Mouse (Mus musculus) neural tube, embryonic 15.5 days (tissue): ENCODE measurements at regions not wholly inside any gene's neighbourhood (a gene's known extent, or its start where the extent isn't known, plus 50 kb on each side); places are given as distances from the start of the nearest gene placed in this dataset.
A peak's percentile ranks its signal among the peaks of the same experiment; 100 is the strongest.

Source experiments
- ATAC-seq: fragments of 200-750 bp; cut with Nextera tagmentation; 2 replicates; pipeline ENCODE4 v1.8.0; 2017; ENCODE audit warnings: mild to moderate bottlenecking, moderate TSS enrichment, moderate library complexity; ENCODE audit not compliant: low FRiP score
- H3K27ac ChIP-seq: fragments of 300-500 bp; sonication (generic); replicated peaks from 2 replicates; pipeline ENCODE4 v1.5.1; 2015; ENCODE audit warnings: mild to moderate bottlenecking, inconsistent platforms
- H3K27me3 ChIP-seq: fragments of 300-500 bp; sonication (generic); replicated peaks from 2 replicates; pipeline ENCODE4 v1.6.1; 2015; ENCODE audit warnings: inconsistent platforms
- H3K36me3 ChIP-seq: fragments of 300-500 bp; sonication (generic); 2 replicates; pipeline ENCODE4 v1.6.1; 2015; ENCODE audit warnings: inconsistent platforms
- H3K4me1 ChIP-seq: fragments of 300-500 bp; sonication (generic); 2 replicates; pipeline ENCODE4 v1.6.1; 2015; ENCODE audit warnings: inconsistent platforms
- H3K4me2 ChIP-seq: fragments of 300-500 bp; sonication (generic); 2 replicates; pipeline ENCODE4 v1.6.1; 2015; ENCODE audit warnings: inconsistent platforms, mild to moderate bottlenecking, moderate library complexity
- H3K4me3 ChIP-seq: fragments of 300-500 bp; sonication (generic); replicated peaks from 2 replicates; pipeline ENCODE4 v1.5.1; 2015; ENCODE audit warnings: mild to moderate bottlenecking, inconsistent platforms
- H3K9ac ChIP-seq: fragments of 300-500 bp; sonication (generic); replicated peaks from 2 replicates; pipeline ENCODE4 v1.6.1; 2015; ENCODE audit warnings: mild to moderate bottlenecking, inconsistent platforms
- H3K9me3 ChIP-seq: fragments of 300-500 bp; sonication (generic); replicated peaks from 2 replicates; pipeline ENCODE4 v1.6.1; 2016; ENCODE audit warnings: inconsistent platforms
- WGBS: fragments of 180-500 bp; shearing (Covaris S2); methylation state at CpG from one replicate; pipeline ENCODE4 v1.1.7; 2015; ENCODE audit warnings: mixed read lengths; 5-methylcytosine and 5-hydroxymethylcytosine counted together

DNA sequence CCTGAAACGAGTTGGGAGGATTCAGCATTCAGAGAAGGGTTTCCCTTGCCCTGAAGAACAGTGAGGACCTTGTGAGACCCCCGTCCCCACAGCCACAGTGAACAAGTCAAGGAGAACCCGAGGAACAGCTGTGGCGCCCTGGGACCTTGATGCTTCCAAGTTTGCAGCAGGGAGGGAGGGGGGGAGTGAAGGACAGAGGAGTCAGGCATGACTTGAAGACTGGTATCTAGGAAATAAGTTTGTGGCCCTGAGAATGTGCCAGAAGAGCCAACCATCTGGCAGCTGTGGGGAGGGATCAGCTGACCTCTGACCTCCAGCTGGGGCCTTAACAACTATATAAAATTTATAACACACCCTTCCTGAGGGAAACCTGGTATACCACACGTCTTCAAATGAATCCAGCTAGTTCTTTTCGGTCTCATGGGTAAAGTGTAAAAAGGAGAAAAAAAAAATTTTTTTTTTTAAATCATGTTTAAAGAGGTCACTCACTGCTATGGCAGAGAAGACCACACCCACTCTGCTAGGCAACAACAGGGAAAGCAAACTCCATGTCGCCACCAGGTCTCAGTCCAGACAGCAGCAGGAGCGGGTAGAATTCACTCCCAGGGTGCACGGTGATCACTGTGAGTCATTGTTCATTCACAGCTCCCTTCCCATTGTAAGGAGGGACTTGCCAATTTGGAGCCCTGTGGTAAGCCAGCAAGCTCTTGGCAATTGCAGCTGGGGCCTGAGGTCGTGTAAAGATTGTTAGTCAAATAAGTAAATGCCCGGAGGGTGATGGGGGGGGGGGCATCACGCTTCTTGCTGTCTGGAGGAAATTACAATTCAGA lies 58.3 kb upstream of the Ralgps2 start:
- no peaks in the 10 kb centered on the region for H3K9me3 ChIP-seq
- no peaks in the 10 kb centered on the region for H3K36me3 ChIP-seq
- no peak overlapping the region for H3K4me3 ChIP-seq
- no peak overlapping the region for H3K9ac ChIP-seq
- H3K4me1 ChIP-seq, result peaks cover 18% of the 10 kb centered on the region
- no peak overlapping the region for H3K4me2 ChIP-seq
- ATAC-seq, result peak; percentile 60; the same call in 1 of the 2 replicates
- peak overlapping the region; percentile 23; the same call in 1 of the 2 replicates for H3K27ac ChIP-seq
- WGBS, result 15% methylated on average over 12 of the region's 12 CpGs
- no peaks in the 10 kb centered on the region for H3K27me3 ChIP-seq

DNA sequence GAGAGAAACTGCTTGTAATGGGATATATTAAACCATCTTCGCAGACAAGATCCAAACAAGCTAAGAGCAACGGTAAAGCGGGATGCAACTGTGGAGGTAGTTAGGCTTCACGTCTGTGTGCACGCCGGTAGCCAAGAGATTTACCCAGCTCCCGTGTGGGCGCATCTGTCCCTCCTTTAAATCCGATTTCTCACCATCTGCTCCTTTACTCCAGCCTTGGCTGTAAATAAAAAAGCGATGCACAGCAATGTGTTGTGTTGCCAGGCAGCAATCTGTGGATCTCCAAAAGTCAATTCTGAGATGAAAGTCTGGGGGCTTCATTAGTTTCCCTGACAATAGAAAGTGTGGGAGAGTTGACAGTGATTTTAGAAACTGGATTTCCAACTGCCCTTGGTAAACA lies 57.6 kb upstream of the Ralgps2 start:
- Histone ChIP-seq H3K4me2 (no peak overlapping the region), H3K9ac (no peak overlapping the region), H3K27ac (peak overlapping the region; percentile 23), H3K4me3 (no peak overlapping the region), H3K36me3 (no peaks in the 10 kb centered on the region), H3K9me3 (no peaks in the 10 kb centered on the region), H3K4me1 (peaks cover 22% of the 10 kb centered on the region), H3K27me3 (no peaks in the 10 kb centered on the region)
- peak; percentile 44; the same call in 1 of the 2 replicates for ATAC-seq
- WGBS, result 27% methylated on average over 10 of the region's 10 CpGs

DNA sequence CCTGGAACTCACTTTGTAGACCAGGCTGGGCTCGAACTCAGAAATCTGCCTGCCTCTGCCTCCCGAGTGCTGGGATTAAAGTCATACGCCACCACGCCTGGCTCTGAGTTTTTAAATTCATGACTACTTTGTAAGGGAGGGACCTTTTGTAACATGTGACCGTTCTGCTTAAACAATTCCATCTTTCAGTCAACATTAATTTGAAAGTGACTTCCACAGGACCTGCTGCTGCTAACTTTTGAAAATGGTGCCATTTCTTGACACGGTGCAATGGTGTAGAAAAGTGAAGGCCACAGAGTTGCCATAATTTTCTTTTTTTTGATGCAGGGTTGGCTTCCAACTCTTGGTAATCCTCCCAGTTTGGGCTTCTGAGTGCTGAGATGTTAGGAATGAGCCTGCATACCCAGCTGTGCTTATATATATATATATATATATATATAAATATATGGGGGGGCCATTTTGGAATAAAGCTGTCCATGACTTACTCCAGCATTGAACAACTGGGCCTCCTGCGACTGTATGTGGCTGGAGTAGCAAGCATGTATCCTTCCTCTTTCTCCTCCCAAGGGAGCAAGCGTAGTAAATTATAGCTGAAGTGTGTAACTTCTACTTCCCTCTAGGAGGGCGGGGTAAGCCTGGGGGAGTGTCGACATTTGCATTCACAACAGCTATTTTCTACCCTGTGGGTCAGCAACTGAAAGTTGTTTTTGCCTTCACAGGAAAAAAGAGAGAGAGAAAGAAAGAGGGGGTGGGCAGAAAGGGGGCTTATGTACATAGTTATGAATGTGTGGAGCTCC lies 56.9 kb upstream of the Ralgps2 start:
- 63% methylated on average over 10 of the region's 10 CpGs for WGBS
- H3K4me2 ChIP-seq, result no peak overlapping the region
- H3K4me1 ChIP-seq, result peaks cover 23% of the 10 kb centered on the region
- no peaks in the 10 kb centered on the region for H3K9me3 ChIP-seq
- H3K4me3 ChIP-seq, result no peak overlapping the region
- ATAC-seq, result no peak
- H3K27me3 ChIP-seq, result no peaks in the 10 kb centered on the region
- H3K36me3 ChIP-seq, result no peaks in the 10 kb centered on the region
- H3K27ac ChIP-seq, result peak overlapping the region; percentile 23
- H3K9ac ChIP-seq, result no peak overlapping the region

DNA sequence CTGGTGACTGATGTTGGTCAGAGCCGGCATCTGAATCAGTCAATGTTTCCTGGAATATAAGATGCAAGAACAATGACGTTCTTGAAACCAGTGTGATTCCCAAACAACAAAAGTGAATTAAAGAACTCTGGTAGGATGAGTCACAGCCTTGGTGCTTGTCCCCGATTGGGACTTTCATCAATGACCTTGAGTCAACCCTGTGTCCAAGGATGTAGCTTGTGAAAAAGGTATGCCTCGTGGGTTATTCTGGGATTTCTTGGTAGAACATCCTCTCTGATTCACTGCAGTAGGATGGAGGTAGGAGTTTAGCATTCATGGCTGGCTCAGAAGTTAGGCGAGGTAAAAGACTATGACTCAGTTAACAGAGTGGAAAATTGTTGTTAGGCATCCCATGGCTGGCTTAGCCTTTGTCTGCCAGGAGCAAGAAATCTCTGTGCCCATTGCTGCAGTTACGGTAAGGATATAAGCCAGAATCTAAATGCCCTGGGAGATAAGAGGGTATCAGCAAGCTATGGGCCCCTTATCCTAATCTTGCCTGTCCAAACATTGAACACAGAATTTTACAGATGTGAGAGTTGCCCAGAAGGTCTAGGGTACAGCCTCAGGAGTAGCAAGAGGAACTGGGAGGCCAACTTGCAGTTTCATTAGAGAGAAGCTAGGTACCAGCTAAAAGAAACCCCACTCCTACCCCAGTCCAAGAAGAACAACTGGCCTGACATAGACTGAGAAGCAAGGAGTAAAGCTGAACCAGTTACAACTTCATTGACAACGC lies 55.9 kb upstream of the Ralgps2 start:
- 94% methylated on average over 7 of the region's 7 CpGs for WGBS
- no peaks in the 10 kb centered on the region for H3K36me3 ChIP-seq

DNA sequence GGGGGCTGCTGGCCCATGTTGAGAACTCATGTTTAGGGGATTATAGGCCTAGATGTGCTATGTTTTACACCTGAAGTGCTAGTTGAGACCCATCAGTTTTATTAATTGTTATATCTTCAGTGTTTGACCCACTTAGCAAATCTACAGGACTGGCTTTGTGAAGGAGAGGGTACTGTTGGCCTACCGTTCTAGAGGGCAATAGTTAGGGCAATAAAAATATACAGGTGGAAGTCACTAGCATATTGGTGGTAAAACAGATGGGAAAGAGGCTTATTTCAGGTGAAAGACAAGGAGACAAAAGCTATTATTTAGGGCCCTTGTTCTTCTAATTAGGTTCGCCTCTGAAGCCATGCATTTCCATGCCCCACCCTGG lies 55.2 kb upstream of the Ralgps2 start:
- Histone ChIP-seq H3K4me3 (no peak overlapping the region), H3K4me2 (no peak overlapping the region), H3K9me3 (no peaks in the 10 kb centered on the region), H3K9ac (no peak overlapping the region), H3K4me1 (peaks cover 34% of the 10 kb centered on the region), H3K27ac (no peak overlapping the region), H3K27me3 (no peaks in the 10 kb centered on the region), H3K36me3 (no peaks in the 10 kb centered on the region)
- no peak for ATAC-seq
- WGBS, result 82% methylated on average over 2 of the region's 2 CpGs

More for the DNA sequence above, 55.9 kb upstream of the Ralgps2 start:
- ATAC-seq, result no peak
- Histone ChIP-seq H3K9me3 (no peaks in the 10 kb centered on the region), H3K4me3 (no peak overlapping the region), H3K27me3 (no peaks in the 10 kb centered on the region), H3K27ac (no peak overlapping the region), H3K4me2 (no peak overlapping the region), H3K9ac (no peak overlapping the region), H3K4me1 (peaks cover 28% of the 10 kb centered on the region)

DNA sequence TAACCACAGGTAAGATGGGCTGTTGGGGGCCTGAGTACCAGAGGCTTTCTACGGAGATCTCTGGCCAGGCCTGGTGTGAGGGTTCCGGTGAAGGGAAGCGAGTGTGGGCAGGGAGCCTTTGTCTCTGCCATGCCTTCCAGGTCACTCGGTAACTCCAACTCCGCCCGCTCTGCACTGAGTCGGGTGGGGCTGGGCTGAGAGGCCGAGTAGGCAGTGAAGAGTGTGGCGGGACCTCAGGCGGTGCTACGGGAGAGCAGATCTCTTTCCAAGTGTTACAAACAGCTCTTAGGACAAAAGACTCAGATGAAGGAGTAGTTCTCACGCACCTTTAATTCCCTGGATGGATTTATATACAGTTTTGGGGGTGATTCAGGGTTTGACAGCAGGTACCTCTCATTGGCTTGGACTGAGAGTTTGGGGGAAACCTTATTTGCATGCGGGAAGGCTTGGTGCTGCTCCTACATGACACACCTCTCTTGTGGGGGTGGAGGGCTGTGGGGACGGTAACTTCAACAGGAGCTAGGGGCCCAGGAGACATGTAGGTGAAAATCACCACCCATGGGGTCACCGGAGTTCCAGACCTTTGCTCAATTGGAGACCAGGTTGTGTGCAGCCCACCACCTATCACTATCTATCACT lies 54.7 kb upstream of the Ralgps2 start:
- Histone ChIP-seq H3K9me3 (no peaks in the 10 kb centered on the region), H3K4me2 (no peak overlapping the region), H3K9ac (no peak overlapping the region), H3K4me3 (no peak overlapping the region), H3K36me3 (no peaks in the 10 kb centered on the region), H3K4me1 (peaks cover 39% of the 10 kb centered on the region), H3K27me3 (no peaks in the 10 kb centered on the region), H3K27ac (no peak overlapping the region)
- WGBS, result 70% methylated on average over 15 of the region's 15 CpGs
- no peak for ATAC-seq

GRCm38 (mm10) chr1:156993105-156993504 lies 53.7 kb upstream of the Ralgps2 start:
- H3K4me2 ChIP-seq, result no peak overlapping the region
- ATAC-seq, result no peak
- no peaks in the 10 kb centered on the region for H3K9me3 ChIP-seq
- 83% methylated on average over 3 of the region's 3 CpGs for WGBS
- no peak overlapping the region for H3K27ac ChIP-seq
- H3K4me1 ChIP-seq, result peaks cover 42% of the 10 kb centered on the region
- no peaks in the 10 kb centered on the region for H3K36me3 ChIP-seq
- H3K4me3 ChIP-seq, result no peak overlapping the region
- H3K27me3 ChIP-seq, result no peaks in the 10 kb centered on the region
- no peak overlapping the region for H3K9ac ChIP-seq

- no peak overlapping the region for H3K4me3 ChIP-seq
- no peaks in the 10 kb centered on the region for H3K9me3 ChIP-seq
- H3K27ac ChIP-seq, result no peak overlapping the region
- H3K36me3 ChIP-seq, result no peaks in the 10 kb centered on the region
- no peaks in the 10 kb centered on the region for H3K27me3 ChIP-seq
- no peak for ATAC-seq
- H3K4me2 ChIP-seq, result no peak overlapping the region
- 30% methylated on average over 2 of the region's 2 CpGs for WGBS
- peaks cover 36% of the 10 kb centered on the region for H3K4me1 ChIP-seq
- H3K9ac ChIP-seq, result no peak overlapping the region
These were observed 53.1 kb upstream of the Ralgps2 start for GRCm38 (mm10) chr1:156992536-156992935.

DNA sequence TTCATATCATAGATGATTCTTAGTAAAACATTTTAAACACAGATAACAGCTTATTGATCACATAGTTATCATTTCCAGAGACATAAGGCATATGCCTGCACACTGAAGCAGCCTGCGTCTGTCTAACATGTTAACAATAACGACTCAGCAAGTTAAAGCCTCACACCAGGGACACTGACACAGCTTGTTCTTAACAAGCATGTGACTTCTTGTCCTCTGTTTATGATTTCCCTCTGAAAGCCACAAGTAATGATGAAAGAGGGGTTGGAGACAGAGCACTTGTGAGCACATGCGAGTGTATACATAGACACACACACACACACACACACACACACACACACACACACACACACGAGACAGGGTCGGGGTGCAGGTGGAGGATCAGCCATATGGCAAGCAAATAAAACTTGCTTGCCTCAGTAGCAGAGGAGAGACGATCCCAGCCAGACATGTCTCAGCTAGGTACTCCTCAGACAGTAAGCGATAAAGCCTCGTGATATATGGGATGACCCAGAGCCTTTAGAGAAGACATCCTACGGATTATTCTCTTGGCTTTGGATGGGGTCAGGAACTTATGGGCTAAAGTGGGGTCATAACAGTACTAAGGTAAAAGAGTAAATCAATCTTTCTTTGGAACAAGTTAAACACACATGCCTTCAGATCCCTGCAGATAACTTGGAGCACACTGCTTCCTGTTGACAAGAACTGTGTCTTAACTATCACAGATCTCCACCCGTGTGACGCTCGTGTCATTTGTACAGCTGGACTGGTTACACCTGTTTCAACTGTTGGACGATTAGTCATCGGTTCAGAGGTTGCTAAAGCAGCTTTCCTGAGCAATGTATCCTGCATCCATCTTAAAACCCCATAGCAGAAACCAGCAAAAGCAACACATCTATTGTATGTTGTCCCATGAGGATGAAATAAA lies 51.4 kb upstream of the Ralgps2 start:
- H3K27ac ChIP-seq, result no peak overlapping the region
- H3K4me2 ChIP-seq, result no peak overlapping the region
- H3K36me3 ChIP-seq, result no peaks in the 10 kb centered on the region
- H3K4me1 ChIP-seq, result peaks cover 24% of the 10 kb centered on the region
- H3K4me3 ChIP-seq, result no peak overlapping the region
- H3K9ac ChIP-seq, result no peak overlapping the region
- H3K9me3 ChIP-seq, result no peaks in the 10 kb centered on the region
- WGBS, result 53% methylated on average over 14 of the region's 14 CpGs
- H3K27me3 ChIP-seq, result no peaks in the 10 kb centered on the region
- ATAC-seq, result no peak

DNA sequence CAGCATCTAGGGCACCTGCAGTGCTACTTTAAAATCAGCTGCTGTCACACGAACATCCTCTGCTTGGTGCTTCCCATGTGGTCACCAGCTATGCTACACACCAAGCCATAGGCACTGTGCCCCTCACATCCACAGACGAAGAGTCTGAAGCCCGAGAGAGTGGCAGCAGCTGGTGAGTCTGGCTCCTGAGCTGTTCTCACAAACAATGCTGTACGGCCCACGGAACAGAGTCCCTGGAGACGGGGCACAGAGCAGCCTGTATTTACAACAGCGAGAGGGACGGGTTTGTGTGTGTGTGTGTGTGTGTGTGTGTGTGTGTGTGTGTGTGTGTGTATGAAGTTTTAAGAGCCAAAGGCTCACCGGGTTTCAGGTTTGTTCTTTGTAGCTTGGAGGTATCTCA lies 50.7 kb upstream of the Ralgps2 start:
- H3K9ac ChIP-seq, result no peak overlapping the region
- no peaks in the 10 kb centered on the region for H3K9me3 ChIP-seq
- no peaks in the 10 kb centered on the region for H3K36me3 ChIP-seq
- peak overlapping the region; percentile 48; the same call in 1 of the 2 replicates for H3K27ac ChIP-seq
- no peak overlapping the region for H3K4me3 ChIP-seq
- 14% methylated on average over 9 of the region's 9 CpGs for WGBS
- no peaks in the 10 kb centered on the region for H3K27me3 ChIP-seq
- peak overlapping the region; percentile 19 for H3K4me2 ChIP-seq
- H3K4me1 ChIP-seq, result peaks cover 24% of the 10 kb centered on the region
- ATAC-seq, result peak; percentile 64
